Mouse (Mus musculus) liver, postnatal 0 days (tissue): ENCODE measurements at regions not wholly inside any gene's neighbourhood (a gene's known extent, or its start where the extent isn't known, plus 50 kb on each side); places are given as distances from the start of the nearest gene placed in this dataset.

Experiments used
- ATAC-seq: fragments of 200-750 bp; cut with Nextera tagmentation; 2 replicates; pipeline ENCODE4 v1.8.0; 2017; ENCODE audit warnings: mild to moderate bottlenecking, moderate library complexity
- DNase-seq: peaks from one replicate; pipeline ENCODE4 v3.0.0-alpha.2; 2016
- H3K27ac ChIP-seq: fragments of 300-500 bp; sonication (generic); 2 replicates; pipeline ENCODE4 v1.5.1; 2014; ENCODE audit warnings: antibody characterized with exemption, moderate library complexity, mild to moderate bottlenecking, low read depth
- H3K27me3 ChIP-seq: fragments of 300-500 bp; sonication (generic); 2 replicates; pipeline ENCODE4 v1.6.1; 2014; ENCODE audit warnings: low read length, control low read depth, mixed read lengths; ENCODE audit not compliant: insufficient read depth
- H3K36me3 ChIP-seq: fragments of 300-500 bp; sonication (generic); replicated peaks from 2 replicates; pipeline ENCODE4 v1.6.1; 2014; ENCODE audit warnings: mild to moderate bottlenecking, control low read depth, low read length, moderate library complexity, mixed read lengths; ENCODE audit not compliant: insufficient read depth
- H3K4me1 ChIP-seq: fragments of 300-500 bp; sonication (generic); 2 replicates; pipeline ENCODE4 v1.6.1; 2014; ENCODE audit warnings: antibody characterized with exemption, mild to moderate bottlenecking, control low read depth; ENCODE audit not compliant: insufficient read depth
- H3K4me2 ChIP-seq: fragments of 300-500 bp; sonication (generic); 2 replicates; pipeline ENCODE4 v1.6.1; 2014; ENCODE audit warnings: low read depth, mild to moderate bottlenecking, low read length, moderate library complexity, mixed read lengths
- H3K4me3 ChIP-seq: fragments of 300-500 bp; sonication (generic); 2 replicates; pipeline ENCODE4 v1.5.1; 2014; ENCODE audit warnings: low read depth, low read length
- H3K9ac ChIP-seq: fragments of 300-500 bp; sonication (generic); replicated peaks from 2 replicates; pipeline ENCODE4 v1.6.1; 2014; ENCODE audit warnings: mild to moderate bottlenecking, moderate library complexity
- H3K9me3 ChIP-seq: fragments of 300-500 bp; sonication (generic); 2 replicates; pipeline ENCODE4 v1.6.1; 2016; ENCODE audit warnings: mild to moderate bottlenecking, control low read depth, low read length, mixed read lengths
- CTCF ChIP-seq: sonication (generic); IDR thresholded peaks from 2 replicates; pipeline ENCODE4 v1.5.1; 2016; ENCODE audit warnings: antibody characterized with exemption, low read depth
- EP300 ChIP-seq: IDR thresholded peaks from 2 replicates; pipeline ENCODE4 v1.6.1; 2016; ENCODE audit warnings: antibody characterized with exemption, low read depth, mild to moderate bottlenecking
- WGBS: fragments of 180-500 bp; shearing (Covaris S2); extraction: QIAGEN DNeasy Blood & Tissue Kit; methylation state at CpG from one replicate; pipeline ENCODE4 v1.1.7; 2014; ENCODE audit not compliant: insufficient replicate concordance; 5-methylcytosine and 5-hydroxymethylcytosine counted together

- DNase-seq (no peak), ATAC-seq (no peak)
- Histone ChIP-seq H3K4me3 (no peak overlapping the region), H3K9ac (no peak overlapping the region), H3K9me3 (no peaks in the 10 kb centered on the region), H3K4me2 (no peak overlapping the region), H3K36me3 (no peaks in the 10 kb centered on the region), H3K27me3 (no peaks in the 10 kb centered on the region), H3K27ac (no peak overlapping the region), H3K4me1 (no peaks in the 10 kb centered on the region)
- 70% methylated on average over 8 of the region's 8 CpGs for WGBS
- TF ChIP-seq EP300 (no peak), CTCF (no peak)
These were observed 229.4 kb downstream of the Drd1 start for GRCm38 (mm10) chr13:53825957-53826580.

GRCm38 (mm10) chr13:53822061-53822460, 233.4 kb downstream of the Drd1 start:
- Histone ChIP-seq H3K27ac (no peak overlapping the region), H3K36me3 (no peaks in the 10 kb centered on the region), H3K9ac (no peak overlapping the region), H3K4me1 (no peaks in the 10 kb centered on the region), H3K9me3 (no peaks in the 10 kb centered on the region), H3K4me3 (no peak overlapping the region), H3K4me2 (no peak overlapping the region), H3K27me3 (no peaks in the 10 kb centered on the region)
- 64% methylated on average over 8 of the region's 8 CpGs for WGBS
- TF ChIP-seq CTCF: no peak
- no peak for TF ChIP-seq EP300
- no peak for ATAC-seq
- DNase-seq: no peak

- no peaks in the 10 kb centered on the region for H3K27me3 ChIP-seq
- whole genome bisulfite sequencing: 69% methylated on average over 7 of the region's 7 CpGs
- no peak for ATAC-seq
These were observed 239.9 kb downstream of the Drd1 start for GRCm38 (mm10) chr13:53815629-53816028.

GRCm38 (mm10) chr13:53814088-53814487, 241.4 kb downstream of the Drd1 start:
- Histone ChIP-seq H3K27me3 (no peaks in the 10 kb centered on the region), H3K9ac (no peak overlapping the region), H3K4me1 (no peaks in the 10 kb centered on the region), H3K9me3 (no peaks in the 10 kb centered on the region), H3K36me3 (no peaks in the 10 kb centered on the region), H3K4me3 (no peak overlapping the region), H3K4me2 (no peak overlapping the region), H3K27ac (no peak overlapping the region)
- DNase-seq (no peak), ATAC-seq (no peak)
- TF ChIP-seq CTCF (no peak), EP300 (no peak)
- 71% methylated on average over 9 of the region's 9 CpGs for WGBS

More at GRCm38 (mm10) chr13:53815629-53816028, 239.9 kb downstream of the Drd1 start:
- no peaks in the 10 kb centered on the region for H3K36me3 ChIP-seq
- no peak overlapping the region for H3K4me3 ChIP-seq
- no peaks in the 10 kb centered on the region for H3K9me3 ChIP-seq
- no peak overlapping the region for H3K4me2 ChIP-seq
- no peak overlapping the region for H3K27ac ChIP-seq
- H3K9ac ChIP-seq: no peak overlapping the region
- DNase-seq: no peak
- no peak for TF ChIP-seq EP300
- TF ChIP-seq CTCF: no peak
- no peaks in the 10 kb centered on the region for H3K4me1 ChIP-seq

- WGBS: 19% methylated on average over 4 of the region's 4 CpGs
- H3K27me3 ChIP-seq: no peaks in the 10 kb centered on the region
- TF ChIP-seq EP300 (no peak), CTCF (peak; percentile 72)
- no peaks in the 10 kb centered on the region for H3K36me3 ChIP-seq
- peak; percentile 40 for DNase-seq
- no peaks in the 10 kb centered on the region for H3K4me1 ChIP-seq
- no peak overlapping the region for H3K27ac ChIP-seq
- H3K9ac ChIP-seq: no peak overlapping the region
- no peak for ATAC-seq
- H3K4me3 ChIP-seq: no peak overlapping the region
- no peaks in the 10 kb centered on the region for H3K9me3 ChIP-seq
- H3K4me2 ChIP-seq: no peak overlapping the region
These were observed 243.6 kb downstream of the Drd1 start for GRCm38 (mm10) chr13:53811862-53812261.

GRCm38 (mm10) chr13:53811151-53811550, 244.4 kb downstream of the Drd1 start:
- Histone ChIP-seq H3K27ac (no peak overlapping the region), H3K4me3 (no peak overlapping the region), H3K4me1 (no peaks in the 10 kb centered on the region), H3K9ac (no peak overlapping the region), H3K9me3 (no peaks in the 10 kb centered on the region), H3K36me3 (no peaks in the 10 kb centered on the region), H3K27me3 (no peaks in the 10 kb centered on the region), H3K4me2 (no peak overlapping the region)
- WGBS: 75% methylated on average over 8 of the region's 8 CpGs
- TF ChIP-seq EP300 (no peak), CTCF (no peak)
- ATAC-seq (no peak), DNase-seq (no peak)
